Mouse (Mus musculus) embryonic facial prominence, embryonic 13.5 days (tissue): ENCODE results near the gene Pcdh15. TPM values are rescaled to one million over a fixed set of nuclear protein-coding genes. Genes with fewer than 3 reads are reported as not detected.

Experiments
- ATAC-seq: fragments of 200-750 bp; cut with Nextera tagmentation; 2 replicates; pipeline ENCODE4 v1.8.0; 2017; ENCODE audit warnings: low read depth; ENCODE audit not compliant: insufficient number of reproducible peaks, insufficient read depth, low FRiP score, low TSS enrichment
- H3K27ac ChIP-seq: fragments of 300-500 bp; sonication (generic); 2 replicates; pipeline ENCODE4 v1.5.1; 2015; ENCODE audit warnings: moderate library complexity, mild to moderate bottlenecking, inconsistent platforms
- H3K27me3 ChIP-seq: fragments of 300-500 bp; sonication (generic); 2 replicates; pipeline ENCODE4 v1.6.1; 2015; ENCODE audit warnings: mild to moderate bottlenecking, inconsistent platforms
- H3K36me3 ChIP-seq: fragments of 300-500 bp; sonication (generic); 2 replicates; pipeline ENCODE4 v1.6.1; 2015; ENCODE audit warnings: mild to moderate bottlenecking, inconsistent platforms
- H3K4me1 ChIP-seq: fragments of 300-500 bp; sonication (generic); 2 replicates; pipeline ENCODE4 v1.6.1; 2015; ENCODE audit warnings: inconsistent platforms
- H3K4me2 ChIP-seq: fragments of 300-500 bp; sonication (generic); 2 replicates; pipeline ENCODE4 v1.6.1; 2015; ENCODE audit warnings: moderate library complexity, mild to moderate bottlenecking, inconsistent platforms
- H3K4me3 ChIP-seq: fragments of 300-500 bp; sonication (generic); 2 replicates; pipeline ENCODE4 v1.5.1; 2015; ENCODE audit warnings: mild to moderate bottlenecking, inconsistent platforms
- H3K9ac ChIP-seq: fragments of 300-500 bp; sonication (generic); 2 replicates; pipeline ENCODE4 v1.6.1; 2015; ENCODE audit warnings: mild to moderate bottlenecking, inconsistent platforms
- H3K9me3 ChIP-seq: fragments of 300-500 bp; sonication (generic); 2 replicates; pipeline ENCODE4 v1.6.1; 2016; ENCODE audit warnings: inconsistent platforms
- WGBS: fragments of 180-500 bp; shearing (Covaris S2); methylation state at CpG from one replicate; pipeline ENCODE4 v1.1.7; 2015; ENCODE audit warnings: mixed read lengths; 5-methylcytosine and 5-hydroxymethylcytosine counted together
- polyA plus RNA-seq: library from polyadenylated mRNA; unstranded; fragments of >200 nt; fragmentation: Nextera tagmentation; extraction: Ambion mirVana; gene quantifications from 2 replicates; pipeline ENCODE4 v1.2.1, GENCODE M21; 2015

Pcdh15 gene
- polyA plus RNA-seq, 1 experiment from 2014 or later: 6.4 TPM

DNA sequence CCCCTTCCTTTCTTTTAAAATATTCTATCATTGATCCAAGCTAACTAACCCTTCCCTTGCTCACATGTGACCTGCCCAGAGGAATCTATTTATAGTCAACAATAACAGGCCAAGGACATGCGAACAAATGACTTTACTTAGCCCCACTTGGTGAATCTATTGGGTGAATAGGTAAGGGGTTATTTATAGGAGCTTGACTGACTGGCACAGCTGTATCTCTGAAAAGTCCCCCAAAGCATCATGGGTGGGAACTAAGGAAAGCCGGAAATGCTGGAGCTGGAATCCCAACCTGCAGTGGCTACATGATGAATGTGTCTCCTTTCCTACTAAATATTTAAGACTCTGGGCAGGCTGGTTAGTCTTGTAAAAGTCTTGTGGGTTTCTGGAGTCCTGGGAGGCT is 1121.3 kb downstream of the Pcdh15 start:
- Histone ChIP-seq H3K9me3 (no peaks in the 10 kb centered on the region), H3K27me3 (no peaks in the 10 kb centered on the region), H3K4me2 (no peak overlapping the region), H3K36me3 (no peaks in the 10 kb centered on the region), H3K4me1 (no peaks in the 10 kb centered on the region), H3K27ac (no peak overlapping the region), H3K4me3 (no peak overlapping the region), H3K9ac (no peak overlapping the region)
- WGBS: 86% methylated on average over 2 of the region's 2 CpGs
- no peak for ATAC-seq

DNA sequence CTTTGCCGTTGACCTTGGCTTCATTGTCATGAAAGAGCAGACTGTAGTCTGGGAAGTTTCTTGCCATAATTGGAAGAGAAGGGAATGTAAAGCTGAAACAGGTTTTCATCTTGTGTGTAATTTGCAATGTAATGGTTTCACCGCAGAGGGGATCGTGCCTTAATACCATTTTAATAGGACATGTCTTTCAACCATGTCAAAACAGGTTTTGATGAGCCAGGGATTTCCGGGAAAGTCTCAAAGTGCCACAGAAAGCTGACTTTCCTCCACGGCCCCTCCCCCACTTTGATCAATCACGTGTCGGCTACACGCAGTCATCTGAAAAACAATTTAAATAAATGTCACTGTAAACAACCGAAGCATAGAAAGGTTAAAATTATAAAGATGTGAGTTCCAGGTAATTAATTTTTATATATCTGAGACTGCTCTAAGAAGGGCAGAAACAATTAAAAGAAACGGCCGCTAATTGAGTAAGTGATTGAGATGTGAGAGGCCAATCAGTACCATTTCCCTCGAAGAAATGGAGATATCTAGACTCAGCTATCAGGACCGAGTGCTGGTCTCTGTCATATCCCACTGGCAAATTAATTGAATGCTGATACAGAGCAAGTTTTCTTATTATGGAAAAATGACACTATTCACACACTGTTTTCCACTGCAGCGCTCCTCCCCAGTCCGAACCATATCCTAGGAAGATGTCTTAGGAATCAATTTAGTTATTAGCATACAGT is 1158.7 kb downstream of the Pcdh15 start:
- Histone ChIP-seq H3K36me3 (no peaks in the 10 kb centered on the region), H3K9ac (no peak overlapping the region), H3K4me1 (no peaks in the 10 kb centered on the region), H3K9me3 (no peaks in the 10 kb centered on the region), H3K27me3 (no peaks in the 10 kb centered on the region), H3K4me2 (no peak overlapping the region), H3K4me3 (no peak overlapping the region), H3K27ac (no peak overlapping the region)
- 67% methylated on average over 15 of the region's 15 CpGs for WGBS
- ATAC-seq: no peak

DNA sequence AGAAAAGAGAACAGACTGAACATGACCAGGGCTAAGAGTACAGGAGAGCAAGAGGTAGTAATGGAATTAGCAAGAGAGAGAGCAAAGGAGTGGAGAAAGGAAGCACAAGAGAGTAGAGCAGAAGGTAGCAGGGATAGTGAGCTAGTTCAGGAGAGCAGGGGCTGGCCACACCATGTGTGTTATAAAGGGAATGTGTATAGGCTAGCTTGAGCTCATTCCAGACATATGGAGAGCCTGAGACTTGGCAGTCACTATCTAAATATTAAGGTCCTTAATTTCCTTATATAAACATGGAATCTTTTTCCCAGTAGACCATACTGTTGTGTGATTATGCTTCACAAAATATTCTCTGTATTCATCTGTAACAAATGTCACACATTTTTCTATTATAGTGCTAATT is 1159.5 kb downstream of the Pcdh15 start:
- no peaks in the 10 kb centered on the region for H3K36me3 ChIP-seq
- H3K27me3 ChIP-seq: no peaks in the 10 kb centered on the region
- H3K9ac ChIP-seq: no peak overlapping the region
- no peaks in the 10 kb centered on the region for H3K9me3 ChIP-seq
- H3K27ac ChIP-seq: no peak overlapping the region
- no peak overlapping the region for H3K4me3 ChIP-seq
- no peak for ATAC-seq
- H3K4me2 ChIP-seq: no peak overlapping the region
- H3K4me1 ChIP-seq: no peaks in the 10 kb centered on the region

DNA sequence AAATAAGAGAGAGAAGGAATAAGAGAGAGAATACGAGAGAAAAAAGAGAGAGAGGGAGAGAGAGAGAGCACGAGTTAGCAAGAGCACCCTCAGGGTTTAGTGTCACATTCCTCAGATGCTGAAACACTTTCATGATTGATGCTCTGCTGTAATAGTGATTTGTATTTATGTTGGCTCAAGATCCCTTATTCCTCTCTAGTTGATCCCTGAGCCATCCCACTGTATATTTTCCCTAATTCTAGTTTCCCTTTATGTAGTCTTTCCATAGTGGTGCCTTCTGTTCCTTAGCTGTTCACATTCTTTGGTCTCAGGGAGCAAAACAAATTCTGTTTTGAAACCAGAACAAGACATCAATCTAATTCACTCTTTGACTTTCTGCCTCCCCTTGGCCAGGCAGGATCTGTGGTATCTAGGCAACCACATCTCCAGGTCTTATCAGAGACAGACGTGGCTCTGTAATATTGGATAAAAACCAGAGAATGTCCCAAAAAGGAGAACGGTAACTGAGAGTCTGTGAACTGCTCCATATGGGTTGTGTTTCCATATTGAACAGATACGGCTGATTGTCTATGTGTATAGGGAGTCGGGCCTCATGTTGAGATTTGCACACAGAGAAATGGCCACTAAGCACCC is 1170.6 kb downstream of the Pcdh15 start:
- WGBS: 42% methylated on average over 6 of the region's 6 CpGs
- ATAC-seq: no peak

DNA sequence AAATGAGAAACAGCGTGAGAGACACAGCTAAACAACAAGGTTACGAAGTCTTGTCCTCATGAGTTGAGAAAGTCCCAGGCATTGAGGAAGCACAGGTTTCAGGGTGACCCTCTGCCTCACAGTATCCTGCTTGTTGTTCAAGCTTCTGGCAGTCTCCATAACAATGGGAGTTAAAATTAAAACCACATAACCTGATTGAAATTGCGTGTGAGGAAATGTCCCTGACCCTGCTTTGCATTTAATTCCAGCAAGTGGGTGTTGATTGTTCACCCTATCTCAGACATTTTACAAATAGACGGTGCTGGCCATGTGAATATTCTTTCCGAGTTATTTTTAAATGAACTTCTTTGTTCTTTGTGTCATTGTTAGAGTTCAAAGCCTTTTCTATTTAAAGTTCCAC is 1171.8 kb downstream of the Pcdh15 start:
- H3K27me3 ChIP-seq: no peaks in the 10 kb centered on the region
- H3K4me2 ChIP-seq: no peak overlapping the region
- H3K9me3 ChIP-seq: no peaks in the 10 kb centered on the region
- no peak overlapping the region for H3K4me3 ChIP-seq
- H3K36me3 ChIP-seq: no peaks in the 10 kb centered on the region
- H3K27ac ChIP-seq: no peak overlapping the region
- ATAC-seq: no peak
- no peaks in the 10 kb centered on the region for H3K4me1 ChIP-seq
- WGBS: 78% methylated on average over 5 of the region's 5 CpGs
- no peak overlapping the region for H3K9ac ChIP-seq

More for the DNA sequence above, 1170.6 kb downstream of the Pcdh15 start:
- Histone ChIP-seq H3K9ac (no peak overlapping the region), H3K4me1 (no peaks in the 10 kb centered on the region), H3K4me2 (no peak overlapping the region), H3K27me3 (no peaks in the 10 kb centered on the region), H3K4me3 (no peak overlapping the region), H3K36me3 (no peaks in the 10 kb centered on the region), H3K27ac (no peak overlapping the region), H3K9me3 (no peaks in the 10 kb centered on the region)

DNA sequence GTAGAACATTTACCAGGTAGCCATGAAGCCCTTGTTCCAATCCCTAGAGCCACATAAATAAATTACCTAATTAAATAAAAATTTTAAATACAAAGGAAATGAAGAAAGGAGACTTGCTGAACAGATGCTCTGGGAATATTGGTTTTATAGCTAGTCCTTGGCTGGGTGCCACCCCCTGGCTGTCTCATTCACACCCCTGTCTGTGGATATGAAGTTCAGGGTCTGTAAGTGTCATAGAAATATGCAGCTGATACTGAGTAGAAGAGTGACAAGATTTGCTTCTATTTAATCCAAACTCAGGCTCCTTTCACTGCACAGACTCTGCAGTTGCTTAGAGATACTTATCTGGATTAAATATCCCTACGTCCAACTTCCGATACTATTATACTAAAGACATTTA is 1205.0 kb downstream of the Pcdh15 start:
- H3K36me3 ChIP-seq: no peaks in the 10 kb centered on the region
- H3K9me3 ChIP-seq: no peaks in the 10 kb centered on the region
- 0 out of 2 replicates have a peak, but pooled peaks cover 7% of the 10 kb centered on the region for H3K4me1 ChIP-seq
- H3K4me2 ChIP-seq: no peak overlapping the region
- ATAC-seq: no peak
- 63% methylated on average over 2 of the region's 2 CpGs for WGBS
- H3K27me3 ChIP-seq: no peaks in the 10 kb centered on the region
- H3K4me3 ChIP-seq: no peak overlapping the region
- no peak overlapping the region for H3K9ac ChIP-seq
- no peak overlapping the region for H3K27ac ChIP-seq

DNA sequence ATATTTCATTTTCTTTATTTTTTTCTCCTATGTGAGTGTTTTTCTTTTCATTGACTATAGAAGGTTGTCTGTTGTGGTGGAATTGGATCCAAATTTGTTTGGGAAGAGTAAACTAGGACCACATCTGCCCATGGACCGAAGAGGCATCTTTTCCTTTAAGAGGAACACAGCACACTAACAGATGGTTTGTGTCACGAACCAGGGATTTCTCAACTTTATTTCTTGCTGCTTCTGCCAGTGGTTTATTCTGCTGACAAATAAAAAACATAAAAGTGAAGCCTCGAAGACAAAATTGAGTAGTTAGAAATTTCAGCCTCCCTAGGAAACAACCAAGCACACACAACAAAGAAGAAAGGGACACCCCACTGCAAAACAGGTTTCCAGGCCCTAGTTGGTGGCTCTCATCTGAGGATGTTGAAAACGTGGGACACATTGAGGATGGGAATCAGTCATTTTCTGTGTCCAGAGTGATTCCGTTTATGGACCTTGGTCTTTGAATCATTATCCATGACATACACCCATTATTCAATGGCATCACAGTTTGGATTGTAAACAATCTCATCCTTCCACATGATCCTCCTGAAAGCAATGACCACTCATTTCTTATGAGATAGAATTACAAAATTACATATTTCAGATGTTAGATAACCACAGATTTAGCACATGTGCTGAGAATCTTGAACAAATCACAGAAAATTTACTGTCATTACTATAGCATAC is 1206.5 kb downstream of the Pcdh15 start:
- Histone ChIP-seq H3K27ac (no peak overlapping the region), H3K36me3 (no peaks in the 10 kb centered on the region), H3K4me3 (no peak overlapping the region), H3K27me3 (no peaks in the 10 kb centered on the region), H3K9ac (no peak overlapping the region), H3K9me3 (no peaks in the 10 kb centered on the region), H3K4me1 (0 out of 2 replicates have a peak, but pooled peaks cover 7% of the 10 kb centered on the region), H3K4me2 (no peak overlapping the region)
- no peak for ATAC-seq
- WGBS: 50% methylated on average over 5 of the region's 5 CpGs

DNA sequence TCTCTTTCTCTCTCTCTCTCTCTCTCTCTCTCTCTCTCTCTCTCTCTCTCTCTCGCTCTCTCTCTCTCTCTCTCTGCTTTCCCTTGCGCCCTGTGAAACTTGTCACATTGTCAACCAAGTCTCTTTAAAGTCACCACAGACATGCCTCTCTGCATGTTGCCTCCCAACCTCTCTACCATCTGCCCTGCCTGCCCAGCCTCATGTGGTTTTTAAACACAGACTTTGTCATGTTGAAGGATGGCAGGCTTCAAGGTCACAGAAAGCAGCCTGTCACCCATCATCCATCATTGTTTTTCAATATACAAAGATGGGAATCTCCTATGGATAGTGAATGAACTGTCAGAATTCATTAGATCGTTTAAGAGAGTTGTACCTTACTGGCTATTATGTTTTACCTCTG is 1207.9 kb downstream of the Pcdh15 start:
- Histone ChIP-seq H3K27me3 (no peaks in the 10 kb centered on the region), H3K9me3 (no peaks in the 10 kb centered on the region), H3K4me1 (0 out of 2 replicates have a peak, but pooled peaks cover 7% of the 10 kb centered on the region), H3K9ac (no peak overlapping the region), H3K4me3 (no peak overlapping the region), H3K27ac (no peak overlapping the region), H3K4me2 (no peak overlapping the region), H3K36me3 (no peaks in the 10 kb centered on the region)
- 91% methylated on average over 3 of the region's 3 CpGs for WGBS
- ATAC-seq: no peak

DNA sequence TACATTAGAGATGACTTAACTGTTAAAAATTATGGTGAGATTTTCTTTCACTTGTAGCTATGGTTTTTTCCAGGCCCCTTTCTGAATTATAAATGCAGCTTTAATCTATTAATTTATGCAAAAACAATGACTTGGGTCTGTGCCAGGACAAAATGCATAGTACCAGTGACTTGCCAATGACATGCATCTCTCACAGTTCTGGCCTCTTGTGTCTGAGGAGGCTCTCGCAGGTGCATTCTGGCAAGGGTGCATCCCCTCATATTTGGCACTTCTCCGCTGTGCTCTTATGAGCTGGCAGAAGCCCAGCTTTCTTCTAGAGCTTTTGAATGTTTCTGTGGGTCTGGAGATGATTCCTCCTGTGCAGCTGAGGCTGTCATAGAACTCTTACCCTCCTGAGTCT is 1216.9 kb downstream of the Pcdh15 start:
- Histone ChIP-seq H3K4me2 (no peak overlapping the region), H3K9me3 (no peaks in the 10 kb centered on the region), H3K27ac (no peak overlapping the region), H3K9ac (no peak overlapping the region), H3K4me1 (no peaks in the 10 kb centered on the region), H3K27me3 (no peaks in the 10 kb centered on the region), H3K36me3 (no peaks in the 10 kb centered on the region), H3K4me3 (no peak overlapping the region)
- ATAC-seq: no peak
- WGBS: 77% methylated on average over 2 of the region's 2 CpGs

DNA sequence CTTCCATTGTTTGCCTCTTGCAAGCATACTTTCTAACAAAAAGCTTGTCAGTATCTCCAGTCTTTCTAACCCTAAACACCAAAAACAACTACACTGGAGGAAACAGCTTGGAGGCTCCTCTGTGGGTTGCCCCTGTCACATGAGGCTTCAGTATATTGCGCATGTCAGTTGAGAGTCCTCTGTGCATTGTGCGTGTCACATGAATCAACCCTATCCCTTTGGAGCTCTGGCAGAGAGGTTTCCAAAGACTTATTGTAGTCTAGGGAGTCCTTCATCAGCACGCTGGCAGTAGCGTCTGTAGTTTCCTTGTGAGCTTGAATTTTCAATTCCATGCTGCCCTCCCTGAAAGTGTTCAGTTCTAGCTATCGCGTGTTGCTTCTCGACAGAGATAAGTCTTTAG is 1236.3 kb downstream of the Pcdh15 start:
- Histone ChIP-seq H3K4me2 (no peak overlapping the region), H3K36me3 (no peaks in the 10 kb centered on the region), H3K9ac (no peak overlapping the region), H3K4me1 (no peaks in the 10 kb centered on the region), H3K27ac (no peak overlapping the region), H3K27me3 (no peaks in the 10 kb centered on the region), H3K9me3 (no peaks in the 10 kb centered on the region), H3K4me3 (no peak overlapping the region)
- no peak for ATAC-seq
- WGBS: 92% methylated on average over 7 of the region's 7 CpGs

DNA sequence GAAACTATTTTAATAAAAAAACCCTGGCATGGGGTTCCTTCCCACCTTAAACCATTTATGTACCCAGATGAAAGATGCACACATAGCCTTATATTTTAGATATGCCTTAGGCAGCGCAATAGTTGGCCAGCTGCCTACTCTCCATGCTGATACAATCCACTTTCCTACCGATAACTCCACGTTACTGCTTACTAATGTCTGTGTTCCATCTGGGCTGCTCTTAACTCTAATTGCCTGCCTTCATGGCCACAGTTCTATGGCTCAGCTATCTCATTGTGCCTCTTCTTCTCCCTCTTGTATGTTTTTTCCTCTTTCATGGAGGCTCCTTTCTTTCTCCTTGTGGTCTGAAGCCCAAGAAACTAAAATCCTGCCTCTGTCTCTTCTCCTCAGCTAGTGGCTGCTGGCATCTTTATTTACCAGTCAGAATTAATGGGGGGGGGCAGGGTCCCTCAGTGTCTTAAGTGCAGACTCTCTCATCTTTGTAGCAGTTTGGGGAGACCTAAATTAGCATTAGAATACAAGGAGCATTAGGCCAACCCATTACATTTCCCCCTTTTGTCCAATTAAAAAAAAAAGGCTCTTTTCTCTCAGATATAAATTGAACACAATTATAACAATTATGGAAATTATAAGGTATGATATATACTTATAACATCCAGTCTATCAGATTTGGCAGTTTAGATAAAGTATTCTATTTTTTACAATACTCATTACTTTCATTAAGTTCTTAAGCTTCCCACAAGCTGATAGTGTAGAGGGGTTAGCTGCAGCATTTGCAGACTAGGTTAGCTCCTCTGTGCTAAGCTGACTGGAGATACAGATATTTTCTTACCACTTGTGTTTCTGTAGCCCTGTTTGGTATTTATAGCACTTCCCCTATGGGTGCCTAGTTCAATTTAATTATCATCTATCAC is 1240.4 kb downstream of the Pcdh15 start:
- no peak for ATAC-seq
- Histone ChIP-seq H3K4me1 (no peaks in the 10 kb centered on the region), H3K27ac (no peak overlapping the region), H3K36me3 (no peaks in the 10 kb centered on the region), H3K4me2 (no peak overlapping the region), H3K9me3 (no peaks in the 10 kb centered on the region), H3K27me3 (no peaks in the 10 kb centered on the region), H3K9ac (no peak overlapping the region), H3K4me3 (no peak overlapping the region)
- WGBS: 54% methylated on average over 3 of the region's 3 CpGs
